Mouse (Mus musculus) megakaryocyte, embryonic 14.5 days (primary cell): Measurements from ENCODE around the gene Mymk.

Experiments
- FLI1 ChIP-seq: IDR thresholded peaks from 2 replicates; pipeline ENCODE4 v1.6.1; 2012; ENCODE audit warnings: low read length, inconsistent platforms, mixed read lengths
- GATA1 ChIP-seq: IDR thresholded peaks from 3 replicates; pipeline ENCODE4 v1.6.1; 2012; ENCODE audit warnings: mixed read lengths, low read length, inconsistent platforms, borderline replicate concordance

DNA sequence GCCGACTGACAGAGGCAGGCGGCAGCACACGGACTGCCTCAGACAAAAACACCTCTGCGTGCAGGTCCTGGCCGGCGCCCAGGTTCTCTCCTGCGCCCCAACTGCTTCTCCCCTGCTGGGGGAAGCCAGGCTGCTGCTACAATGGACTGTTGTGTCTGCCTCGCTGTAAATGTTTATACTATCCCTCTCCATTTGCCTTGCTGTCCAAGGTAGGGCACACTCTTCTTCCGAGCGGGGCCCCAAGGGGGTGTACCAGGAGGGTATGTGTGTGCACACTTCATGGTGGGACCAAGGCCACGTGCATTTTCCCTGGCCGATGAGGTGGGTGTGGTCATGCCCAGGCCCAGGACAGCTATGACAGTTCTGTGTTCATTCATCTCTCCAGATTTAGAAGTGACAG lies 13.2 kb downstream of the Mymk start:
- TF ChIP-seq GATA1 (no peak), FLI1 (no peak)
